Mouse (Mus musculus) left cerebral cortex, adult 8-10 months (tissue): Measurements from ENCODE around the gene Sap25. TPM values are rescaled to one million over a fixed set of nuclear protein-coding genes. Genes with fewer than 3 reads are reported as not detected.
"Not testable (repeated sequence)": the region's sequence is repeated elsewhere in the genome, so short reads cannot be mapped to it uniquely, and the experiment has no call there.

Experiments
- DNase-seq, 2 experiments: peaks; one replicate each; pipeline ENCODE4 v3.0.0; 2022; ENCODE audit warnings: low spot score in 2 of 2
- total RNA-seq, 4 experiments: library from RNA; stranded (reverse); gene quantifications; 2 replicates each; pipeline ENCODE4 v1.2.4; 2022

The Sap25 gene
- total RNA-seq: 1 to 10 TPM in 3 of 4 experiments, under 1 TPM in 1; 0.91 to 5.9 (median 3.5) TPM

DNA sequence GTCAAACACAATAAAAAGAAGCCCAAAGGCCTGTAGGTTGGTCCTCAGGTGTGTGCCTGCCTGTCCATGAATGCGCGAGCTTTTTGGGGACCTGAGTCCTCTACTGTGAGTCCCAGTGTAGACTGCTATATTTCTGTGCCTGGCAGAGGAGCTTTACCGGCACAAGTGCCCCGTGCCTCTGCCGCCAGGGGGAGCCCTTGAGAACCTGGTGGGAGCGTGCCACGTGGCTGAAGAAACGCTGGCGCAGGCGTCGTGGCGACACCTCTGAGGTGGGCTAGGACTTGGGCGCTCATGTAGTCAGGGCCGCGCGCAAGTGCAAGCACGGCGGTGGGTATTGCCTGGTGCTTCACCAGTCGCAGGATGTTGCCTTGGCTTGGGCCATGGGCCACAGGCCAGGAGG, at the start of gene Sap25:
Gene Sap25 (plus strand): TSS at position 281 of the 400 bp plus-strand sequence.
- DNase-seq: no peak

DNA sequence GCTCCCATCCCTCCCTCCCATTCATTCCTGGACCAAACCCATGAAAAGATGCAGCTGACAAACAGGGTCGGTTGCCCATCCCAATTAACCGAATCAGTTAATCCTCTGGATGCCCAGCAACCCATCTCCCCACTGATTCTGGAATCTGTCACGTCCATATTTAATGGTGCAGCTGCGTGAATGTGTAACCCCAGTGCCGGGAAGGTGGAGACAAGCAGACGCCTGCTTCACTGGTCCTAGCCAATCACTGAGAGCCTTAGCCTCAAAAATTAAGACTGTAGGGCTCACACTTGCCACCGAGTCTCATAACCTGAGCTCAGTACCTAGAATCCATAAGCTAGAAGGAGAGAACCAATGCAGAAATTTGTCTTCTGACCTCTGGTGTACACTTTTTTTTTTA, 45.2 kb upstream of the Sap25 start:
- DNase-seq: no peak

DNA sequence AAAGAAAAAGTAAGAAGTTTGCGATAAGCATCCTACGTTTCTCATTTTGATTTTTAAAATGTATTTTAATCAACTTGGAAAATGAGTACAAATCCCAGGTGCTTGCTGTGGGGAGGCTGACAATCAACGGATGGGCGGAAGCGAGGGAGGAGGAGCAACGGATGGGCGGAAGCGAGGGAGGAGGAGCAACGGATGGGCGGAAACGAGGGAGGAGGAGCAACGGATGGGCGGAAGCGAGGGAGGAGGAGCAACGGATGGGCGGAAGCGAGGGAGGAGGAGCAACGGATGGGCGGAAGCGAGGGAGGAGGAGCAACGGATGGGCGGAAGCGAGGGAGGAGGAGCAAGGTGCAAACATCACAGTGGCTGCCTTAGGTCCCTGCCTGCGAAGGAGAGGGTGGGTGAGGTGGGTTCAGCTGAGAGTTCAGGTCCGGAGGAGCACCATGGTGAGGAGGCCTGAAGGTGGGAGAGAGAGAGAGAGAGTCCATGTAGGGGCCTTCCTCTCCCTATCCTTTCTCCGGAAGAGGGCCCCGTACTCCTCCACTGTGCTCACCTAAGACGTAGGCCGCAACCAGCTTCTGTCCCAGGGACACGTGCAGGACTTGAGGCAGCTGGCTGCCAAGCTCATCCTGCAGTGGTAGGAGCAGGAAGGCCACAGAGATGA, 44.4 kb upstream of the Sap25 start:
- DNase-seq: no peak

DNA sequence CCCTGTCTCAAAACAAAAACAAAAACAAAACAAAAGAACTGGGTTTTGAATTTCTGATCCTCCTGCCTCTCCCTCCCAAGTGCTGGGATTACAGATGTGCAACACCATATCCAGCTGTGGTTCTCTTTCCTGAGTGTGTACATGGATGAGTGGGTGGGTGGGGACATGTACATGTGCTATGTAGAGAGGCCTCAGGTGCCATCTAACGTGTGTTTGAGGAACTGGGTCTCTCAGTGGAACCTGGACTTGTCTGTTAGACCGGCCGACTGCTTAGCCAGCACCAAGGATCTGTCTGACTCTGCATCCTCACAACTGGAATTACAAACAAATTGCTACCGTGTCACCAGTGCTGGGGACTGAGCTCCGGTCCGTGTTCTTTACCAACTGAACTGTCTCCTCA, 43.5 kb upstream of the Sap25 start:
- DNase-seq: no peak

DNA sequence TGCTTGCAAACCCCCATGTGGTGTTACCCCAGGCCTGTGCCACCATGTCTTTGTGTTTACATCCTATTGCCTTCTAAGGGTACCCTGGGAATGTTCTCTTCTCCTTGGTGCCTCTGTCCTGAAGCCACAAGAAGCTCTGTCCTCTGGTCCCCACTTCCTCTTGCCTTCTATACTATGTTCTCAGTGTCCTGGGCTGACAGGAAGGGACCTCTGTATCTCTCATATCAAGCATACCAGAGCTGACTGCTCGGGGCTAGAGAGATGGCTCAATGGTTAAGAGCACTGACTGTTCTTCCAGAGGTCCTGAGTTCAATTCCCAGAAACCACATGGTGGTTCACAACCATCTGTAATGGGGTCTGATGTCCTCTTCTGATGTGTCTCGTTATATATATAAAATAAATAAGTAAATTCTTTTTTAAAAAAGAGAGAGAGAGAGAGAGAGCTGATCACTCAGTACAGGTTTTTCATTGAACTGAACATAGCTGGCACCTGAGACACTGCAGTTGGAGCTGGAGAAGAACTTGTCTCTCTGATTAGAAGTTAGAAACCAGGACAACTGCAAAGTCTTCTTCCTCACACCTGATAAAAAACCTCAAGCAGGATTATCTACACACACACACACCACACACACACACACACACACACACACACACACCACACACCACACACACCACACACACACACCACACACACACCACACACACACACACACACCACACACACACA, 42.9 kb upstream of the Sap25 start:
- no peak for DNase-seq

DNA sequence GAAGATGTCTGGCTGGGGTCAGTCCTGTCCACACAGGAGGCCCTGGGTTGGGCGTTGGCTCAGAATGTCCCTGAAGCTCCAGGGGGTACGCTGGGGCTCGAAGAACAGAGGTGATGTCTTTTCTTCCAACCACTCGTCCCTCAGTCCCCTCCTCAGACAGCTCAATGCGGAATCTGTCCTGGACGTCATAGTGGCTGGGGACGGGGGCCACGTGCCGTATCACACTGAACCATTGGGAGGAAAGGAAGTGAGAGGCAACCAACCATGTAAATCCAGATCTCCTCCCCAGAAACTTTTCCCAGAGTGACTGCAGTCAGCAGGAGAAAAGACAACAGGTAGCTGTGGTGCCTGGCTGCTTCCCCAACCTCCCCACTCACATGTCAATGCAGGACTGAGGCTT, 41.5 kb upstream of the Sap25 start:
- no peak for DNase-seq

DNA sequence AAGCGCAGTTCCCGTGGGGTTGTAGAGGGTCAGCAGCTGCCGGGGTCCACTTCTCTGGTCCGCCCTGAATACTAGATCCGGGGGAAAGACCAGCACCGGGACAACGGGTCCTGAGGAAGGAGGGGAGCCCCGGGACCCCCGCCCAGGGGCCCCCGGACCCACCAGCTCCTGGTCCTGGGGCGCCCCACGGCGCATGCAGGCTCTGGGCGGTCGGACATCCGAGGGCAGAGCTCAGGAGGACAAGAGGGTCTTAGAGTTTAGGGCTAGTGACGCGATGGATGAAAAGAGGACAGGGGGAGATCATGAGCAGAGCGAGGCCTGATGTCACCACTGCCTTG, 40.9 kb upstream of the Sap25 start:
- peak in 1 of 2 experiments; percentile 12 for DNase-seq

DNA sequence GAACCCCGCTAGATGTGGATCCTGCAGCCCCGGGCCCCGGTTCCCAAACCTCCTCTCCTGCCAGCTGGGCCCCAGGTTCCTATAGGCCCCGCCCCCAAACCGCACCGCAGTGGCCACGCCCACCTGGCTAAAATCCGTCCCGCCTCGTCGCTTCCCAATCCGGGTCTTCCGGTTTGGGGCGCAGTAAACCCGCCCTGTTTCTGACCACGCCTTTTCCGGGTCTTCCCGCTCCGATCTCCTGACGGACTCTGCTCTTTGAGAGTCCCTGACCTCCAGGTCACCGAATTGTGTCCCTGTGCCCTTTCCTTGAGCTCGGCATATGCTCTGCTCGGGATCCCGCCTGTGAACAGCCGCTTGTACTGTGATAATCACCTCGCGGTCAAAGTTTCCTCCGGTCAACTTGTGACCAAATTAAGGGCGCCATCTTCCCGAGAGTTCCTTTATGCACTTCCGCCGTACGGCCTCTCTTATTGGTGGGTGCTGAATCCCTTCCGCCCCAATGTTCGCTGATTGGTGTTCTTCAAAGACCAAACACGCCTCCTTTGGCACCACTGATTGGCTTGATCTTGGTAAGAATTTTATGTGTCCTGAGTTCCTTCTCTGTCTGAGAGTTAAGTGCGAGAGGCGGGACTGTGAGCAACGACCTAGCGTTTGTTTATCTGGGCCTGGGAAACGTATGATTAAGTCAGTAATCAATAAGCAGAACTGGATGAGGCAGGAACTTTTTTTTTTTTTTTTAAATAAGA, 40.3 kb upstream of the Sap25 start, which contains the start of gene Mospd3:
Gene Mospd3 (minus strand): TSS at position 440 of the 746 bp plus-strand sequence.
- DNase-seq: peak; percentile 93 to 95

DNA sequence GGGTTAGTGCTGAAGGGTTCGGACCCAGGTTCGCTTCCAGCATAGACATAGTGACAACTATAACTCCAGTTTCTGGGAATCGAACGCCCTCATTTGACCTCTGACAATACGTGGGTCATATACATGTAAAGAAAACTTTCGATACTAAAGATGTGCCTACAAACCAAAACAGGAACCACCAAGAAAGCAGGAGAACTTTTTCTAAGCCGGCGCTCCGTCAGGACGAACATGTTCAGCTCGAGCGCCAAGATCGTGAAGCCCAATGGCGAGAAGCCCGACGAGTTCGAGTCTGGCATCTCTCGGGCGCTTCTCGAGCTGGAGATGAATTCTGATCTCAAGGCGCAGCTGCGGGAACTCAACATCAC, 39.8 kb upstream of the Sap25 start:
- no peak for DNase-seq

DNA sequence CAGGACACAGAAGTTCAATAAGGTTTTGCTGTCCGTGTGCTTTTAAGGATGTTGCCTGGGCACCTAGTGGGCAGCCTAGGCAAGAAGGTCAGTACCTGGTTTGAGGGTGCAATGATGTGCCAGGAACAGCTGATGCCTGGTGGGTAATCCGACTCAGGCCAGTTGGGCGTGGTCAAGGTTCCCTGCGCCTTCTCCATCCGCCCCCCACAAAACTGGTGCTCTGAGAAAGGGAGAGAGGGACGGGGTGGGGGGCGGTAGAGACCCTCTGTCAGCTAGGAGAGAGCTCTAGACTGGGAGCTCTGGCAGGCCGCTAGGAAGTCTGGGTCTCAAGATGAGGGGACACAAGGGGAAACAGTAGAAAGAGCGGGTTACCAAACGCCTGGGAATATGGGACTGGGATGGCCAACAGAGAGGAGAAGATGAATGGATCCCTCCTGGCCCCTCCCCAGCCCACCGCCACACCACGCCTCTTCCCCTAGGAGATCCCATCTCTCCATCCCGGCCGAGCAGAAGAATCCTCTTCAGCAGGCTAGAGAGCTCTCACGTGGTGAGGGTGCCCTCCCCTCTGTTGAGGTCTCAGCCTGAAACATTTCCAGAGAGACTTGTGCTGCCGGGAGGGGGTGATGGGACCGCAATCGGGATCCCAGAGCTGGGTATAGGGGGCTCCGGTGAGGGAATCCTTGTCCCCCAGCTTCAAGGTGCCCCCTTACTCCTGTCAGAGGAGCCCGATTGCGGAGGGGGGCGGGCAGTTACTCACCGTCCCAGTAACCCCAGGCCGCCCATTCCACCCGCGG, 33.1 kb upstream of the Sap25 start:
- DNase-seq: no peak

DNA sequence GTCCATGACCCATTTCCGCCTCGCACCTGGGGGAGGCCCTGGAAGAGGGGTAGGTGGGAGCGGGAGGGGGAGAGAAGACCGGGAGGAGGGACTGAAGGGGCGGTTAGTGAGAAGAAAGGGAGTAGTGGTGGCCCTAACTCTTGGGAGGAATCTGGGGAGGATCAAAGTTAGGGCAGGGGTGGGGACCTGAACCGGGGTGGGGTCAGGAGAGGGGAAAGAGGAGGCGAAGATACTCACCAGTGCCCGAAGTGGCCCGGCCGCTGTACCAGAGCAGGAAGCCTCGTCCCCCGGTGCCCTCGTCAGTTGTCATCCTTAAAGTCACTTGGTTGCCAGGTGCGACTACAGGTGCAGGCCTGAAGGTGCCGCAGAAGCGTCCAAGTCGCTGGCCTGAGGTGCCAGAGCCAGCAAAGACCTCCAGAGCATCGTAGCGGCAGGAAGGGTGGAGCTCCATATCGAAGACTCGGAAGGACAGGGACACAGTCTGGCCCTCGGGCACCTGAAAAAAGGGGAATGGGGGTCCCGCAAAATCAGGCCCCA, 32.4 kb upstream of the Sap25 start:
- DNase-seq: no peak

DNA sequence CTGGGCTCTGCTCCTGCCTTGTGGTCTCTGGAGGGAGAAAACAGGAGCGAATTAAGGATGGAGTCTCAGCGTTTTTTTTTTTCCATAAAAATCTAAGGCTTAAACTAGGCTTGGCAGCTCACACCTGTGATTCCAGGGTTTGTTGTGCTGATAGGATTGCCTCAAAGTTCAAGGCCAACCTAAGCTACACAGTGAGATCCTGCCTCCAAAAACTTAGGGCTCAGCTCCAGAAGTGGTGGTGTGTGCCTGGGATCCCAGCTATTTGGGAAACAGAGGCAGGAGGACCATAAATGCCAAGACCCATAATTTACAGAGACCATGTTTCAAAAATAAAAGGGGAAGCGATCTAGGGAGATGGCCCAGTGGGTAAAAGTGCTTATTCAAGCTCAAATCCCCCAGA, 31.8 kb upstream of the Sap25 start:
- DNase-seq: no peak

DNA sequence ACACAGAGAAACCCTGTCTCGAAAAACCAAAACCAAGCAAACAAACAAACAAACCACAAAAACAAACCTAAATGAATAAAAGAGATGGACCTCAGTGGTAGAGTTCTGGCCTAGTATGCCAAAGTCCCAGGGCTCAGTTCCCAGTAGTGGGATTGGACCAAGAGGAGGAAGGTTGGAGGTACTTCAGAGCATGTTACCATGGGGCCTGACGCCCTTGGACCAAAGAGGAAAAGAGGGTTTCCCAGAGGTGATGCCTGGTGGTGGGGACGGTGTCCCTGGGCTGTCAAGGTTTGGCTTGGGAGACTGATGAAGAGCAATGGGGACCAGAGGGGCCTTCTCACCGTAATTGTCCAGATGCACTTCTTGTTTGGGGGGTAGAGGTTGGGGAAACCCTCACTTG, 31.1 kb upstream of the Sap25 start:
- no peak for DNase-seq

DNA sequence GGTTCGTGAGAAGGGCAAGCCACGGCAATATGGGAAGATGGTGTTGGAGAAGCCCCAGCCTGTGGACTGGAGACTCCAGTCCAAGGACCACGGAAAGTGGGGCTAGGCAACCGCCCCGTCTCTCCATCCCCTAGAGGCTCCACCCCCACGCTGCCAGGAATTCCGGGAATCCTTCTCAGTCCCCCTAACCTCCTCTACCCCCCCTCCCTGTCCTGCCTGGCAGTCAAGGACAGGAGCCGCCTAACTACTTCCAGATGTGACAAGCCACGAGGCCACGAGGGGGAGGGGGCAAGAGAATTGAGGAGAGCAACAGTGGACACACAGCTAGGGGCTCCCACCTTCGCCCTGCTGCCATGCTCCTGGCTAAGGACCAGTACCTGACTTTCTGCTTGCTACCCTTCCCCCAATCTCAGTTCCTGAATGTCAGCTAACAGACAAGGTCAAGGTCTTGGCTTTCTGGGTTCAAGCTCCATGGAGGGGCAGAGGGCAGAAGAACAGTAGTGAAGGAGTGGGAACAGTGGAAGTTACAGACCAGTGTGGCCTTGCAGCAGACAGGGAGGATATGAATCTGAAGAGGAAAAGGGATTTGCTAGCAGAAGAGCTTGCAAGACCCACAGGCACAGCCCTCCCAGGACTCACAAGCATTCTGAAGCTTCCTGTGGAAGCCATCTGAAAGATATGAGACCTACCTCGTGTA, 30.4 kb upstream of the Sap25 start:
- DNase-seq: no peak

DNA sequence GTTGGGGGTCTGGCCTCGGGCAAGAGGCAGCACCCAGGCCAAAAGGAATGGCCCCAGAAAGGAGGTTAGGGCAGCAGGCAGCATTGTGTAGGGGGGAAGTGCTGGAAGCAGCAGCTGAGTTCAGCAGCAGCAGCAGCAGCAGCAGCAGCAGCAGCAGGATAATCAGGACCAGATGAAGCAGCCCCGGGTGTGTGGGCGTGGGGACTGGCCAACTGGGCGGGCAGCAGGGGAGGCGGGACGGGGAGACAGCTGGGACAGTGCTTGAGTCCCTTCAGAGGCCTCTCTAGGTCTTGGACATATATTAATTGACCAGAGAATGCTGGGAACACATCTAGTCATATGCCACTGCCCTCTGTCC, 29.9 kb upstream of the Sap25 start:
- DNase-seq: no peak

DNA sequence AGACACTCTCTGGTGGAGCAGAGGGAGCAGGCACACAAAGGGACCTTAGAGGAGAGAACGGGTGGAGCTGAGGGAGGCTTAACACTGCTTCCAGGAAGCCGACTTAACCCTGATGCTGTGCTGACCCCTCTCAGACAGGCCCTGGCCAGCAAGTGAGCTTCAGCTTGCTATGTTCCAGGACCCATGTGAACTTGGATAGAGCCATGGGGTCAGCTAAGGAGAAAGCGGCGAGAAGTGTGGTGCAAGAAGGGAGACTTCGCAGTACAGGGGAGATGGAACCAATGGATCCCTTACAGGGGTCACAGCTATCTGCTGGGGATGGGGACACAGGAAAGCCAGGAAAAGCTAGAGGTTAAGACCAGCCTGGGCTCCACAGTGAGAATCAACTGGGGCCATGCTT, 28.1 kb upstream of the Sap25 start:
- DNase-seq: no peak

DNA sequence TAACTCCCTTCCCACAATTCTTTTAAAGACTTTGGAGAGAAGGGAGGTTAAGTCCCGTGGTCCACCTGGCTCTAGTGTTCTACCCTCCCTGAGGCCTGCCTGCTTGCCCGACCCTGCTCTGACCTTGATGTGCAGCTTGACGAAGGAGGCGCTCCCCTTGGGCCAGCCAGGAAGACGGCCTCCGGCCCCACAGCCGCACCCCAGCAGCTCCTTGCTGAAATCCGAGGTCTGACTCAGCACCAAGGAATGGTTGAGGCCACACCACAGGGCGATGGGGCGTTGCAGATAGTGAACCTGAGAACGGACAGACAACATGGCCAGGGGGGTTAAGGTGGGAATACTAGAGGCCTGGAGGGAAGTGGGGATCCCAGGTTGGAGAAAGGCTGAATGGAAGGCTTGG, 27.6 kb upstream of the Sap25 start, which contains the start of gene Pcolce:
Gene Pcolce (minus strand): TSS at position 235 of the 400 bp plus-strand sequence.
- no peak for DNase-seq

DNA sequence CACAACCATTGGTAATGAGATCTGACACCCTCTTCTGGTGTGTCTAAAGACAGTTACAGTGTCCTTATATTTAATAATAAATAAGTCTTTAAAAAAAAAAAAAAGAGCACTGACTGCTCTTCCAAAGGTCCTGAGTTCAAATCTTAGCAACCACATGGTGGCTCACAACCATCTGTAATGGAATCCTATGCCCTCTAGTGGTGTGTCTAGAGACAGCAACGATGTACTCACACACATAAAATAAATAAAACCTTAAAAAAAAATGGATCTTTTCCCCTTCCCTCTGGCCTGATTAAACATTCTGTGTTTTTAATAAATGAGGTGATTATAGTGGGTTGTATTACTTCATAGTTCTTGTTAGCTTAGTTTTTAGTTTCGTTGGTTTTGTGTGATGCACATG, 26.2 kb upstream of the Sap25 start:
- DNase-seq: not testable (repeated sequence)

DNA sequence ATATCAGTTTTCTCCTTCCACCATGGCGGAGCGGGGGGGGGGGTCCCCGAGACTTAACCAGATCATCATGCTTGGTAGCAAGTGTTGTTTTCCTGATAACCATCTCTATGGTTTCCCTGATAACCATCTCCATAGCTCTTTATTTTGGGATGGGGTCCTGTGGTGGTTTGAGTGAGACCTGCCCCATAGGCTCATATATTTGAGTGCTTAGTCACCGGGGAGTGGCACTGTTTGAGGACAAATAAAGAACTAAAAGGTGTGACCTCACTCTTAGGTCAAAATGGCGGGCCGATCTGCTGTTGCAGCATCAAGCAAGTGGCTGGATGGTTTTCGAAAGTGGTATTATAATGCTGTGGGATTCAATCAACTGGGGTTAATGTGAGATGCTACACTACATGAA, 25.8 kb upstream of the Sap25 start:
- DNase-seq: no peak

DNA sequence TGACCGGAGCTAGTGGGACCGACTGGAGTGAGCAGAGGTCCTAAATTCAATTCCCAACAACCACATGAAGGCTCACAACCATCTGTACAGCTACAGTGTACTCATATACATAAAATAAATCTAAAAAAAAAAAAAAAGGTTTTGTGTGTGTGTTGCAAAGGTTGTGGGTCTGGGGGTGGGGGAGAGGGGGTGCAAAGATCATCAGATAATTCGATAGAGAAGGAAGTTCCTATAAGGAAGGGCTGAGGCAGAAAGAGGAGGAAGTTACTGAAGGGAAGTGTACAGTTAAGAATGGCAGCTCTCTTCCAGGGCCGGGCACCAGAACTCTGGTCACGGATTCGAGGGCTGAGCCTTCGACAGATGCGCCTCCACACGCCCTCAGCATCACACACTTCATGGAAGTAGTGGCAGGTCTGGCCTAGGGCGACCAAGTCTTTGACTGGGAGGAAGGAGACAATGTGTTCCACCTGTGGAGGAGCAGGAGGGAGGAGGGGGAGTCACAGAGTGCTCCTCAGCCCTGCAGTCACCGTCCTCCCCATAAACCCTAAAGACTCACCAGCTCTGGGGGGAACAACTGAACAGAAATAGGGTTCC, 17.1 kb upstream of the Sap25 start:
- no peak for DNase-seq
